Mouse (Mus musculus) mammary gland, adult 2 months (tissue): Measurements from ENCODE around the gene Fst. TPM values are rescaled to one million over a fixed set of nuclear protein-coding genes. Genes with fewer than 3 reads are reported as not detected.

Experiments used
- polyA plus RNA-seq: library from polyadenylated mRNA; depleted of rRNA; stranded (reverse); fragments of >200 nt; gene quantifications from 2 replicates; pipeline ENCODE4 v1.2.3, GENCODE M21; 2012; ENCODE audit warnings: low replicate concordance; rRNA removed

Fst gene
- polyA plus RNA-seq, result 7.7 and 9.8 TPM in 2 replicates

DNA sequence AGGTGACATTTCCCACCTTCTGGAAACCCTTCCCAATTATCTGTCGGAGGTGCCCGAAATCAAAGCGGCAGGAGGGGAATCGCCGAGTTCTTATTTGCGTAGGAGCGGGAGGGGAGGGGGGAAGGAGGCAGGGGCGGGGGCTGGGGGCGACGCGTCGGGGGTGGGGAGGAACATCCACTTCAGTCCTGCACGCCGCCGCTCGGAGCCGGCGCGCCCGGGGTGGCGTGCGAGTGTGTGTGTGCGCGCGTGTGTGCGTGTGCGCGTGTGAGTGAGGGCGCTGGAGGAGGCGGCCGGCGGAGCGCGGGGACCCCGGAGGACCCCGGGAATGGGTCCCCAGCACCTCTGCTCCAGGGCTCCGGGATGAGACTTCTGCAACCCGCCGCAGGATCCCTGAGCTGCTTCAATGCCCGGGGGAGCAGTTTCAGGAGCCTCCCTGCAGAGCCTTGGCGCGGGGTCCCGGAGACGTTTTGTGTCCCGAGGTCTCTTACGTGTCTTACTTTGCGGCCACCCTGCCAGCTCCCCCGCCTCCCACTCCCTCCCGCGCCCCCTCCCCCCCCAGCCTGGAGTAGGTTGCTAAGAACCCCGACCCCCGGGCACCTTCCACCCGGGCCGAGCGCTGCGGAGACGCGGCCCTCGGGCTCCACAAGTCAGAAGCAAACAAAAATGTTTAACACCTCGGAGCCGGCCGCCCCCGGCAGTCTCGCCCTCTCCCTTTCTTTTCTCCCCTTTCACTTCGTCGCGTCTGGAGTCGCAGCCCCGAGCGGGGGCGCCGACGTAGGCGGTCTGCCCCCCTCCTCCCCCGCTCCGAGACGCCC is at the start of gene Fst:
Gene Fst (minus strand): TSS at position 66 of the 815 bp plus-strand sequence.

Other genes with a start within 250 kb of the Fst start
- gene Ndufs4, start 70.7 kb downstream of the Fst start, polyA plus RNA-seq, result 21.9 and 50.5 TPM in 2 replicates